Mouse (Mus musculus) ES-E14 (cell line): ENCODE data around the gene Tmem236. TPM values are rescaled to one million over a fixed set of nuclear protein-coding genes. Genes with fewer than 3 reads are reported as not detected.

Source experiments
- DNase-seq: peaks from one replicate; pipeline ENCODE4 v3.0.0-alpha.2; 2013; ENCODE audit warnings: low read depth, low spot score
- H3K27ac ChIP-seq: 2 replicates; pipeline ENCODE4 v1.5.1; 2012; ENCODE audit warnings: low read depth, mild to moderate bottlenecking, low read length, moderate library complexity, mixed read lengths; ENCODE audit not compliant: poor library complexity, insufficient read depth, severe bottlenecking
- H3K36me3 ChIP-seq: 2 replicates; pipeline ENCODE4 v1.6.1; 2012; ENCODE audit warnings: mild to moderate bottlenecking, low read length, moderate library complexity, mixed read lengths; ENCODE audit not compliant: control insufficient read depth, poor library complexity, insufficient read depth, severe bottlenecking
- H3K4me1 ChIP-seq, 2 experiments: fragments of 150-350 bp in 1 of 2; sonication (generic) in 1 of 2; 2 replicates each; pipeline ENCODE4 v1.6.1; 2012; ENCODE audit warnings: low read length in 2 of 2, mild to moderate bottlenecking in 1 of 2, mixed read lengths in 1 of 2; ENCODE audit not compliant: control insufficient read depth in 2 of 2, insufficient read depth in 2 of 2, poor library complexity in 1 of 2
- H3K4me3 ChIP-seq, 2 experiments: fragments of 150-350 bp in 1 of 2; sonication (generic) in 1 of 2; 2 replicates each; pipeline ENCODE4 v1.5.1; 2012; ENCODE audit warnings: low read length in 2 of 2, low read depth in 1 of 2, mild to moderate bottlenecking in 1 of 2, mixed read lengths in 1 of 2; ENCODE audit not compliant: insufficient read depth in 1 of 2, poor library complexity in 1 of 2, severe bottlenecking in 1 of 2
- H3K9ac ChIP-seq: 2 replicates; pipeline ENCODE4 v1.6.1; 2012; ENCODE audit warnings: low read depth, mild to moderate bottlenecking, low read length, mixed read lengths; ENCODE audit not compliant: poor library complexity, insufficient read depth, severe bottlenecking
- H3K9me3 ChIP-seq: fragments of 150-350 bp; sonication (generic); 2 replicates; pipeline ENCODE4 v1.6.1; 2012; ENCODE audit warnings: low read depth, mild to moderate bottlenecking, low read length; ENCODE audit not compliant: control insufficient read depth, insufficient read depth
- CHD2 ChIP-seq: IDR thresholded peaks from 2 replicates; pipeline ENCODE4 v1.6.1; 2014; ENCODE audit warnings: mild to moderate bottlenecking, low read depth, low read length, inconsistent platforms
- HCFC1 ChIP-seq: IDR thresholded peaks from 2 replicates; pipeline ENCODE4 v1.6.1; 2012; ENCODE audit warnings: low read length, inconsistent platforms, borderline replicate concordance; ENCODE audit not compliant: insufficient read depth
- MAFK ChIP-seq: IDR thresholded peaks from 2 replicates; pipeline ENCODE4 v1.6.1; 2014; ENCODE audit warnings: mild to moderate bottlenecking, low read depth, low read length, inconsistent platforms; ENCODE audit not compliant: insufficient read depth
- ZC3H11A ChIP-seq: IDR thresholded peaks from 2 replicates; pipeline ENCODE4 v1.6.1; 2012; ENCODE audit warnings: low read depth, mild to moderate bottlenecking, inconsistent platforms, low read length, borderline replicate concordance
- ZNF384 ChIP-seq: IDR thresholded peaks from 2 replicates; pipeline ENCODE4 v1.6.1; 2012; ENCODE audit warnings: low read depth, low read length, inconsistent platforms
- in situ Hi-C, 2 experiments: fragments of 600-800 bp; cut with MboI; formaldehyde crosslinking; loops; one replicate each; pipeline ENCODE4 v1.15.1; 2025; ENCODE audit warnings: low sequenced_read_pairs in 2 of 2, inconsistent platforms in 1 of 2; ENCODE audit not compliant: unreplicated experiment in 2 of 2
- total RNA-seq: library from RNA; depleted of rRNA; stranded (reverse); fragments of 300-350 nt; gene quantifications from 2 replicates; pipeline ENCODE4 v1.2.3, GENCODE M21; 2012

Gene Tmem236
- total RNA-seq, 1 experiment: not detected

DNA sequence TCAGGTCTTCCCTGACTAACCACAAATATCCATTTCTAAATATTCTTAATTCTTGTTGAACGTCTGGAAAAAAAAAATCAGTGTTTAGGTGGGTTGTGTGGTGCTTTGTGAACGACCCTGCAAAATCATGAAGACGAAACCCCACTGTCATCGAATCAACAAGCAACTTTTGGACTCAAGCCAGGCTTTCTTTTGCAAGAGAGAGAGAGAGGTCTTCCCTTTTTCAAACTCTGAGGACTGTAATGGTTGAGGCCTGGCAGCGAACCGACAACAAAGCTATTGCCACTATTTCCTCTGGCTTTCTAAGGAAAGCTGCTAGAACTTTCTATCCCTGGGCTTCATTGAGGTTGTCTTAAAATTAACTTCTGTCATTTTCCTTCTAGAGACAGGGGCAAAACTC, 54.2 kb downstream of the Tmem236 start:
- no peak overlapping the region for H3K27ac ChIP-seq
- H3K9ac ChIP-seq: no peak overlapping the region
- H3K4me1 ChIP-seq: no peaks in the 10 kb centered on the region
- in situ Hi-C loops: no loop called here
- H3K9me3 ChIP-seq: no peaks in the 10 kb centered on the region
- H3K4me3 ChIP-seq: no peak overlapping the region
- no peaks in the 10 kb centered on the region for H3K36me3 ChIP-seq
- TF ChIP-seq ZNF384: no peak
- TF ChIP-seq CHD2: no peak
- TF ChIP-seq MAFK: no peak
- no peak for TF ChIP-seq HCFC1
- TF ChIP-seq ZC3H11A: no peak
- DNase-seq: no peak

GRCm38 (mm10) chr2:14229149-14229548, 54.8 kb downstream of the Tmem236 start, which contains the start of gene Mrc1:
Mrc1 (plus strand) TSS chr2:14229392.
- no peak for DNase-seq
- H3K4me3 ChIP-seq: no peak within 1 kb of the TSS
- in situ Hi-C loops: no loop called here
- H3K9ac ChIP-seq: no peak within 1 kb of the TSS
- TF ChIP-seq ZNF384: no peak
- TF ChIP-seq HCFC1: no peak
- no peak for TF ChIP-seq CHD2
- no peak for TF ChIP-seq MAFK
- no peak for TF ChIP-seq ZC3H11A
- H3K9me3 ChIP-seq: no peaks in the 10 kb centered on the region
- H3K4me1 ChIP-seq: no peaks in the 10 kb centered on the region
- no peak within 1 kb of the TSS for H3K27ac ChIP-seq
- H3K36me3 ChIP-seq: no peaks in the 10 kb centered on the region

GRCm38 (mm10) chr2:14229979-14230378, 55.7 kb downstream of the Tmem236 start:
- Histone ChIP-seq H3K36me3 (no peaks in the 10 kb centered on the region), H3K27ac (no peak overlapping the region), H3K4me3 (no peak overlapping the region), H3K9me3 (no peaks in the 10 kb centered on the region), H3K9ac (no peak overlapping the region), H3K4me1 (no peaks in the 10 kb centered on the region)
- TF ChIP-seq ZNF384 (no peak), MAFK (peak; percentile 96), ZC3H11A (no peak)
- in situ Hi-C loops: no loop called here
- no peak for DNase-seq

DNA sequence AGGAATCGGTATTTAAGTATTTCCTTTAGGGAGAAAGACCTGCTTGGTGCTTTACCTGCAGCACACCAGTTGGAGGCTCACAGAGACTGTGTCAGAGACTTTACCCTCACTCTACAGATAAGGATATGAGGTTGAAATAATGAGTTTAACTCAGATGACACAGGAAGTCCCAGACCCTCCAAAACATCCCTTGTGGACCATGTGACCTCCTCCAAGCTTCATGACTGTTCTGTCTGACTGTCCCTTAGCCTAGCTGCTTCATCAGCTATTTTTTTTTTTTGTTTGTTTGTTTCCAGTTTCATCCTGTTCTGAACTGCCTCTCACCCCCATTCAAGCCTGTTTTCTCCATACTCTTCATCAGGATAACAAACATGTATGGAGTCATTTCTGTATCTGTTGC, 58.6 kb downstream of the Tmem236 start:
- TF ChIP-seq ZC3H11A (no peak), CHD2 (no peak), HCFC1 (no peak), ZNF384 (no peak), MAFK (no peak)
- no peak overlapping the region for H3K27ac ChIP-seq
- no peak overlapping the region for H3K4me3 ChIP-seq
- H3K9me3 ChIP-seq: no peaks in the 10 kb centered on the region
- no peak for DNase-seq
- H3K36me3 ChIP-seq: no peaks in the 10 kb centered on the region
- H3K9ac ChIP-seq: no peak overlapping the region
- H3K4me1 ChIP-seq: no peaks in the 10 kb centered on the region
- in situ Hi-C loops: no loop called here

- Histone ChIP-seq H3K9me3 (no peaks in the 10 kb centered on the region), H3K4me1 (no peaks in the 10 kb centered on the region), H3K36me3 (no peaks in the 10 kb centered on the region), H3K27ac (no peak overlapping the region), H3K9ac (no peak overlapping the region), H3K4me3 (no peak overlapping the region)
- TF ChIP-seq CHD2 (no peak), ZC3H11A (no peak)
- in situ Hi-C loops: no loop called here
- no peak for DNase-seq
These were observed 59.7 kb downstream of the Tmem236 start for GRCm38 (mm10) chr2:14233983-14234382.
